Mouse (Mus musculus) intestine, embryonic 16.5 days (tissue): ENCODE measurements at regions not wholly inside any gene's neighbourhood (a gene's known extent, or its start where the extent isn't known, plus 50 kb on each side); places are given as distances from the start of the nearest gene placed in this dataset.

Source experiments
- ATAC-seq: fragments of 200-750 bp; cut with Nextera tagmentation; 2 replicates; pipeline ENCODE4 v1.8.0; 2017; ENCODE audit warnings: moderate TSS enrichment, moderate library complexity
- H3K27ac ChIP-seq: fragments of 300-500 bp; sonication (generic); 2 replicates; pipeline ENCODE4 v1.5.1; 2014; ENCODE audit warnings: mild to moderate bottlenecking, low read length
- H3K27me3 ChIP-seq: fragments of 300-500 bp; sonication (generic); replicated peaks from 2 replicates; pipeline ENCODE4 v1.6.1; 2014; ENCODE audit warnings: low read length, control low read depth, mixed read lengths; ENCODE audit not compliant: control insufficient read depth, insufficient read depth
- H3K36me3 ChIP-seq: fragments of 300-500 bp; sonication (generic); 2 replicates; pipeline ENCODE4 v1.6.1; 2014; ENCODE audit warnings: low read length, control low read depth; ENCODE audit not compliant: control insufficient read depth, insufficient read depth
- H3K4me1 ChIP-seq: fragments of 300-500 bp; sonication (generic); 2 replicates; pipeline ENCODE4 v1.6.1; 2014; ENCODE audit warnings: low read length, control low read depth, mixed read lengths; ENCODE audit not compliant: control insufficient read depth, insufficient read depth
- H3K4me2 ChIP-seq: fragments of 300-500 bp; sonication (generic); 2 replicates; pipeline ENCODE4 v1.6.1; 2014; ENCODE audit warnings: low read depth, low read length, control low read depth
- H3K4me3 ChIP-seq: fragments of 300-500 bp; sonication (generic); 2 replicates; pipeline ENCODE4 v1.5.1; 2014; ENCODE audit warnings: mild to moderate bottlenecking, low read length
- H3K9ac ChIP-seq: fragments of 300-500 bp; sonication (generic); 2 replicates; pipeline ENCODE4 v1.6.1; 2014; ENCODE audit warnings: low read depth, low read length
- H3K9me3 ChIP-seq: fragments of 300-500 bp; sonication (generic); 2 replicates; pipeline ENCODE4 v1.6.1; 2016; ENCODE audit warnings: low read length, control low read depth; ENCODE audit not compliant: control insufficient read depth
- WGBS: fragments of 180-500 bp; shearing (Covaris S2); extraction: QIAGEN DNeasy Blood & Tissue Kit; methylation state at CpG from one replicate; pipeline ENCODE4 v1.1.7; 2014; 5-methylcytosine and 5-hydroxymethylcytosine counted together

DNA sequence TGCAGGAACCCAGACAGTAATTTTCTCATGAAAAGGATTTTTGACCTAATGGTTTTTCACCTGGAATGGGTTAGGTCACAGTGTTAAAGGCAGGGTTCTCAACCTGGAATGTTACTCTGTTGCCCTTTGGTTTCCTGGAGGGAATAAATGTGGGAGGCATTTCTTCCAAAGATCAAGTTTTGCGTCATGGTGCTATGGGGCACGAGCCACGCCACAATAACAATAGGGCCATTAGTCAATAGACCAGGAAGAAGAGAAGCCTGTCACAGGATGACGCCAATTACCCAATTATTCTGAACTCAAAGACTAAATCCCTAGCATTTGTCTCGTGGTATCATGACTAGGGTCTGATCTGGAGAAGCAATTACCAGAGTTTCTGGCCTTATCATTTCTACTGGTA, 94.3 kb upstream of the Hnrnpa3 start:
- Histone ChIP-seq H3K9ac (no peak overlapping the region), H3K27me3 (no peaks in the 10 kb centered on the region), H3K9me3 (no peaks in the 10 kb centered on the region), H3K4me1 (no peaks in the 10 kb centered on the region), H3K4me3 (no peak overlapping the region), H3K4me2 (no peak overlapping the region), H3K27ac (no peak overlapping the region), H3K36me3 (no peaks in the 10 kb centered on the region)
- 77% methylated on average over 5 of the region's 5 CpGs for WGBS
- ATAC-seq = no peak

DNA sequence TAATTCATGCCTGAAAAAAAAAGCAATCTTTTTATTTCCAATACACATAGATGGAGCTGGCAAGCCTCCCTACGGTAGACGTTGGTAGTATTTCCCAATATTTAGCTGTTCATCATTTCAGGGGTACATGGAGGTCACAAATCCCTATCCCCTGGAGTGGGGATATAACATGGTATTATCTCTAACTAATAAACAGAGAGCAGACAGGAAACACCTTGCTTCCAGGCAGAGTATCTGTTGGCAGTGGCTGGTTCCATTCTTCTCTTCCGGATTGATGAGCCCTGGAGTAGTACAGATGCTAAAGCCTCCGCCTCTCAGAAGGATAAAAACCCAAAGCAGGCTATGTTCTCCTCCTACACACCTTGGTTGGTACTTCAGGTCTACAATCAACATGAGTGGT, 91.9 kb upstream of the Hnrnpa3 start:
- Histone ChIP-seq H3K4me2 (no peak overlapping the region), H3K4me1 (no peaks in the 10 kb centered on the region), H3K9ac (no peak overlapping the region), H3K9me3 (no peaks in the 10 kb centered on the region), H3K27me3 (no peaks in the 10 kb centered on the region), H3K36me3 (no peaks in the 10 kb centered on the region), H3K4me3 (no peak overlapping the region), H3K27ac (no peak overlapping the region)
- WGBS = 75% methylated on average over 4 of the region's 4 CpGs
- no peak for ATAC-seq

GRCm38 (mm10) chr2:75569756-75570155, 89.3 kb upstream of the Hnrnpa3 start:
- Histone ChIP-seq H3K27me3 (no peaks in the 10 kb centered on the region), H3K36me3 (no peaks in the 10 kb centered on the region), H3K4me2 (no peak overlapping the region), H3K4me3 (no peak overlapping the region), H3K27ac (no peak overlapping the region), H3K9me3 (no peaks in the 10 kb centered on the region), H3K4me1 (no peaks in the 10 kb centered on the region), H3K9ac (no peak overlapping the region)
- no peak for ATAC-seq
- 91% methylated on average over 6 of the region's 6 CpGs for WGBS

- no peaks in the 10 kb centered on the region for H3K4me1 ChIP-seq
- H3K36me3 ChIP-seq = no peaks in the 10 kb centered on the region
- no peak overlapping the region for H3K9ac ChIP-seq
- no peak overlapping the region for H3K27ac ChIP-seq
- H3K27me3 ChIP-seq = no peaks in the 10 kb centered on the region
- no peaks in the 10 kb centered on the region for H3K9me3 ChIP-seq
- no peak for ATAC-seq
- H3K4me3 ChIP-seq = no peak overlapping the region
- whole genome bisulfite sequencing = 63% methylated on average over 2 of the region's 2 CpGs
- no peak overlapping the region for H3K4me2 ChIP-seq
These were observed 88.8 kb upstream of the Hnrnpa3 start for GRCm38 (mm10) chr2:75570246-75570645.

DNA sequence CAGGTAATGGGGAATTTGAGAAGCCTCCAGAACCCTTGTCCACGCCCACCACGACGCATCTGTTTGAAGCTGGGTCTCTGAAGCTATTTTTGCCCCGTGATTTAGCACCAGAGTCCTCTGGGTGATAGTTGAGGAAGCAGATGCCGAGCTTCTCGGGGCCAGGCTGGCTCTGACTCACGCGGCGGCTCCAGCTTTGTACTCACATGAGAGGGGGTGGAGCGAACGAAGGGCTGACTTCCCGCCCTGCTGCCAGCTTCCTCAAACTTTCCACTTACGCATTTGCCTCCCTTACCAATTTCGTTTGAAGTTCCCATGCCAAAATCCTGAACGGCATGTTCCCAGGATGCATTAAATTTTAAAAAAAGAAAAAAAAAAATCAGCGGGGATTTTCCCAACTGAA, 74.1 kb upstream of the Hnrnpa3 start:
- WGBS = under 1% methylated on average over 16 of the region's 16 CpGs
- 0 out of 2 replicates have a peak, but pooled peaks cover 7% of the 10 kb centered on the region for H3K4me1 ChIP-seq
- ATAC-seq = peak; percentile 94
- peak overlapping the region; percentile 44; the same call in 1 of the 2 replicates for H3K9ac ChIP-seq
- no peaks in the 10 kb centered on the region for H3K9me3 ChIP-seq
- peak overlapping the region; percentile 62 for H3K4me2 ChIP-seq
- 0 out of 2 replicates have a peak, but pooled peaks cover 3% of the 10 kb centered on the region for H3K27me3 ChIP-seq
- peak overlapping the region; percentile 39 for H3K4me3 ChIP-seq
- no peaks in the 10 kb centered on the region for H3K36me3 ChIP-seq
- no peak overlapping the region for H3K27ac ChIP-seq

DNA sequence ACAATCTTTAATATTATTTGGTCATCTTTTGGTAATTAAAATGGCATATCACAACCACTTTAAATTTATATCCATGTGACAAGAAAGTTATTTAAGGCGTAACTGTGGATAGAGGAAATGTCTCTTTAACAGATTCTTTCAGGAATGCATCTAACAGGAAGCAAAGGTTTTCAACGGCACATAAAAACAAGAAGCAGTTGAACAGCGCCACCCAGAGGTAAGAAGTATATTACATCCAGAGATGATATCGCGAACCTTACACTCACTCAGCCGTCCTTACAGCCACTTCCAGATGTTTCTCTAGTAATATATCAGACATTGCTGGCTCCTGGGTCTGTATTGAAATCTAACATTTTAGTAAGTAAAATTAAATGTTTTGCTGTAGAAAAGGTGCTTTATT, 70.5 kb upstream of the Hnrnpa3 start:
- Histone ChIP-seq H3K9me3 (no peaks in the 10 kb centered on the region), H3K4me1 (0 out of 2 replicates have a peak, but pooled peaks cover 7% of the 10 kb centered on the region), H3K27ac (no peak overlapping the region), H3K27me3 (peaks cover 11% of the 10 kb centered on the region), H3K4me2 (no peak overlapping the region), H3K4me3 (no peak overlapping the region), H3K36me3 (no peaks in the 10 kb centered on the region), H3K9ac (no peak overlapping the region)
- ATAC-seq = no peak
- WGBS = 3% methylated on average over 6 of the region's 6 CpGs

DNA sequence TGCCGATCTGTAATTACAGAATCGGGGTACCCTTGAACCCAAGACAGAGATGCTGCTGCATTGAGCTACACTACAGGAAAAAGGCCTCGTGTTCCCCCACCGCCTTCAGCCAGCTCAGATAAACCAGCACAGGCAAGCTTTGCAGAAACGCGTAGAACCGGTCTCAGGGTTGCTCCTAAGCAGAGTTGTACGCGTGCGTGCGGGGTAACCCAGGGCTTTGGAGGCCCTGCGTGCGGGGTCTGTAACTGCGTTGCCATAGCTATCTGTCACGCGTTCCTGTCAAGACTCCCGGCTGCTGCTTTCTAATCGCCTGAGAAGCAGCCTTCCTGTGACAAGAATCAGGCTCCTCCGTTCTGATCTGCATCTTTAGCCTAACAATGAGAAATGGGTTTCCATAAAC, 69.6 kb upstream of the Hnrnpa3 start:
- Histone ChIP-seq H3K36me3 (no peaks in the 10 kb centered on the region), H3K9me3 (no peaks in the 10 kb centered on the region), H3K4me1 (0 out of 2 replicates have a peak, but pooled peaks cover 7% of the 10 kb centered on the region), H3K4me2 (peak overlapping the region; percentile 52), H3K27me3 (peaks cover 12% of the 10 kb centered on the region), H3K4me3 (peak overlapping the region; percentile 19; the same call in 1 of the 2 replicates), H3K9ac (no peak overlapping the region), H3K27ac (no peak overlapping the region)
- 11% methylated on average over 19 of the region's 19 CpGs for WGBS
- ATAC-seq = peak; percentile 33; the same call in 1 of the 2 replicates

DNA sequence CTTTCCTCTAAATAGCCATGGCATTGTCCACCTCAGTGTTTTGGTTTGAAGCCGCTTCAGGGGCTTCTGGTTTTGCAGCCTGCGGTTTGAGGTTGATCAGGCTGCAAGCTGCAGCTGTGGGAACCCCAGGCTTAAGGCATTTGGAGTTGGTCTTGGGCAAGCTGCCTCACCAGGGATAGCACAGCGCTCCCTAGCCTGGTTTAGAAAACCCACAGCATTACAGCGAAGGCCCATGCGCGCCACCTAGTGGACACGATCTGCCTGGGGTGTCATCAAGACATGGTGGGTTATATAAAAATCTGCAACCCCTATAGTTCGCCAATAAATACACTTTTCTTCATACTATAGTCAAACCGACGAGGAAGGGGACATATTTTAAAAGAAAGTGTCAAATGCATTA, 68.9 kb upstream of the Hnrnpa3 start:
- no peak for ATAC-seq
- H3K4me1 ChIP-seq = 0 out of 2 replicates have a peak, but pooled peaks cover 7% of the 10 kb centered on the region
- no peaks in the 10 kb centered on the region for H3K9me3 ChIP-seq
- H3K27ac ChIP-seq = no peak overlapping the region
- H3K4me2 ChIP-seq = peak overlapping the region; percentile 52; the same call in 1 of the 2 replicates
- no peak overlapping the region for H3K9ac ChIP-seq
- no peaks in the 10 kb centered on the region for H3K36me3 ChIP-seq
- peaks cover 12% of the 10 kb centered on the region for H3K27me3 ChIP-seq
- WGBS = 8% methylated on average over 10 of the region's 10 CpGs
- H3K4me3 ChIP-seq = no peak overlapping the region

GRCm38 (mm10) chr2:75600511-75600910, 58.5 kb upstream of the Hnrnpa3 start:
- no peak overlapping the region for H3K9ac ChIP-seq
- 0 out of 2 replicates have a peak, but pooled peaks cover 6% of the 10 kb centered on the region for H3K4me1 ChIP-seq
- no peak overlapping the region for H3K27ac ChIP-seq
- no peak overlapping the region for H3K4me2 ChIP-seq
- H3K9me3 ChIP-seq = no peaks in the 10 kb centered on the region
- WGBS = 51% methylated on average over 5 of the region's 5 CpGs
- peak; percentile 83 for ATAC-seq
- no peaks in the 10 kb centered on the region for H3K27me3 ChIP-seq
- no peak overlapping the region for H3K4me3 ChIP-seq
- no peaks in the 10 kb centered on the region for H3K36me3 ChIP-seq
